Mouse (Mus musculus) testis, adult 2 months (tissue): Measurements from ENCODE around the gene Tmem178b.

Experiments
- CTCF ChIP-seq: fragments of 200-500 bp; IDR thresholded peaks from 2 replicates; pipeline ENCODE4 v1.5.1; 2012; ENCODE audit warnings: low read depth, mild to moderate bottlenecking, inconsistent platforms, low read length, moderate library complexity; ENCODE audit not compliant: control insufficient read depth, insufficient read depth, insufficient replicate concordance
- POLR2A ChIP-seq: fragments of 200-500 bp; IDR thresholded peaks from 2 replicates; pipeline ENCODE4 v1.6.1; 2012; ENCODE audit warnings: low read depth, mild to moderate bottlenecking, inconsistent platforms, low read length, moderate library complexity; ENCODE audit not compliant: control insufficient read depth

DNA sequence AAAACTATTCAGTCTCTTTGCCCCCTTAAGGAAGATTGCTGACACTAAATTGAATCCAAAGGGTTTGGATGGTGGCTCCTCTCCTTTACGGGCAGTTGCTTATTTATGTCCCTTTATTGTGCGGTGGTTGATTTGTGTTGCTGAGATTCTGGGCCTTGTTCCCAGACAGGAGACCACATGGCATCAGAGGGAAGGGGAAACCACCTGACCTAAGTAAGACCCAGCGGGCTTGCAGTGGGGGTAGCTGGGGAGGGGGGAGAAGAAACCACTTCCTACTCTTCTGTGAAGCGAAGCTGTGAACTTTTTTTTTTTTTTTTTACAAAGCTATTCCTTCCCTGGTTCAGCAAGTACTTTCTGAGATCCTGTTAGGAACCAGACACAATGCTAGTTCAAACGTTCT lies 269.5 kb downstream of the Tmem178b start:
- no peak for TF ChIP-seq POLR2A
- no peak for TF ChIP-seq CTCF
